Mouse (Mus musculus): ENCODE data around the gene Rai14. TPM values are rescaled to one million over a fixed set of nuclear protein-coding genes. Genes with fewer than 3 reads are reported as not detected.
A peak's percentile ranks its signal among the peaks of the same experiment; 100 is the strongest.

The Rai14 gene
- polyA plus RNA-seq, 1 experiment from 2014 or later, result 73.2 TPM

DNA sequence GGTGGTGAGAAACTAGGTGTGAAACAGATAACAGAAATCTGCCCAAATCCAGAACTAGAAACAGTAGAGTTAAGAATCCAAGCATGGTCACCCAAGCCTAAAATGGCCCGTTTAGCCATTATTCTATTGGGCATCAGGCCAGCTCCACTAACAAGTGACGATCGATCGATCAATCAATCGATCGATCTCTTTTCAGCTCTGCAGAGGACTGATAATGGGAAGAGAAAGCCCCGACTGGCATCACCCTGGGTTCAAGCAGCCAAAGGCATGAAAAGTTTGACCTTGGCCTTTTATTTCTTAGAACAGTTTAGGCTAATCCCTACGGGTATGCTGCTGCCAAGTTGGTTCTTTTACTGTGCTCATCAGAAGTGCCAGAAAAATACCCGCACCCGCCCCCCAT is 4.3 kb upstream of the Rai14 start:
- H3K36me3 ChIP-seq (replicated peaks), result 0 out of 2 replicates have a peak, but pooled peaks cover 3% of the 10 kb centered on the region
- H3K27ac ChIP-seq (replicated peaks), result no peak overlapping the region
- no peak for DNase-seq (ENCODE audit: low spot score)
- 93% methylated on average over 10 of the region's 10 CpGs for WGBS
- H3K4me1 ChIP-seq, result peaks cover 27% of the 10 kb centered on the region
- no peaks in the 10 kb centered on the region for H3K27me3 ChIP-seq (replicated peaks; ENCODE audit: low read depth, poor library complexity, severe bottlenecking)
- H3K9me3 ChIP-seq, result 0 out of 2 replicates have a peak, but pooled peaks cover 3% of the 10 kb centered on the region
- no peak overlapping the region for H3K4me3 ChIP-seq

DNA sequence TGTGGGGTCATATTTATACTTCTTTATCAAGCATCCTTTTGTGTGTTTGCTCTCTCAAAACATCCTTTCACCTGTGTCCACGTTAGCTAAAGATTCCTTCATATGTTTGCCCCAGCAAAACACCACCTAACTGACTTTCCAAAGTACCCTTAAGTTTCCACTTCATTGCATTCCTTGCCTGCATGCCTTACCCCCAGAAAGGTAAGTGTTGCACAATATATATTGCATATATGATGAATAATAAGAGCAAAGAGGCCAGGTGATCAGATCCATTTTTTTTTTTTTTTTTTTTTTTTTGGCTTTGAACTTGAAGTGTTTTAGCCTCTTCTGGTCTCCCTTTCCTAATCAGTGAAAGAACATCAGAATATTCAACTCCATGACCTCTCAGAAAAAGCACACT is 2.9 kb upstream of the Rai14 start:
- 0 out of 2 replicates have a peak, but pooled peaks cover 3% of the 10 kb centered on the region for H3K9me3 ChIP-seq
- H3K4me3 ChIP-seq, result no peak overlapping the region
- H3K27me3 ChIP-seq (replicated peaks; ENCODE audit: low read depth, poor library complexity, severe bottlenecking), result no peaks in the 10 kb centered on the region
- peaks cover 20% of the 10 kb centered on the region for H3K4me1 ChIP-seq
- H3K36me3 ChIP-seq (replicated peaks), result 0 out of 2 replicates have a peak, but pooled peaks cover 3% of the 10 kb centered on the region
- no peak overlapping the region for H3K27ac ChIP-seq (replicated peaks)
- WGBS, result 90% methylated on average over 1 of the region's 1 CpGs
- no peak for DNase-seq (ENCODE audit: low spot score)

DNA sequence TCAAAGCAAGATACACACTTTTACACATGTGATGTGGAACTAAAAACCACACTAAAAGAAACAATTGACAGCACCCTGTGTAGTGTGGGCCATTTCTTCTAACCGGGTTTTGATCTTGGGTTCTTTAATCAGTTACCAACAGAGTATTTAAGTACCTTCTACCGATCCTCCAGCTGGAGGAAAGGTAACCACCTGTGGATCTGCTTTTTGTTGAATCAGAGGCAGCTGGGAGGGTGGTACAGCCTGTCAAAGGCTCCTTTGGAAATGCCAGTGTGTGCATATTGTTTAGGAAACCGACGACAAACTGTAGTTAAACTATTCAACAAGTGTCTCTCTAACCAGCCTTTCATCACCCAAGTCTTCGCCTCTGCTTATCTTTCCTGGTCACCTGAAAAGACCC is 1.5 kb upstream of the Rai14 start:
- Histone ChIP-seq H3K27ac (replicated peaks) (no peak overlapping the region), H3K4me1 (peaks cover 31% of the 10 kb centered on the region), H3K36me3 (replicated peaks) (0 out of 2 replicates have a peak, but pooled peaks cover 3% of the 10 kb centered on the region), H3K4me3 (peak overlapping the region; percentile 91; the same call in 1 of the 2 replicates), H3K27me3 (replicated peaks; ENCODE audit: low read depth, poor library complexity, severe bottlenecking) (no peaks in the 10 kb centered on the region), H3K9me3 (0 out of 2 replicates have a peak, but pooled peaks cover 3% of the 10 kb centered on the region)
- 13% methylated on average over 5 of the region's 5 CpGs for WGBS
- DNase-seq (ENCODE audit: low spot score), result no peak

DNA sequence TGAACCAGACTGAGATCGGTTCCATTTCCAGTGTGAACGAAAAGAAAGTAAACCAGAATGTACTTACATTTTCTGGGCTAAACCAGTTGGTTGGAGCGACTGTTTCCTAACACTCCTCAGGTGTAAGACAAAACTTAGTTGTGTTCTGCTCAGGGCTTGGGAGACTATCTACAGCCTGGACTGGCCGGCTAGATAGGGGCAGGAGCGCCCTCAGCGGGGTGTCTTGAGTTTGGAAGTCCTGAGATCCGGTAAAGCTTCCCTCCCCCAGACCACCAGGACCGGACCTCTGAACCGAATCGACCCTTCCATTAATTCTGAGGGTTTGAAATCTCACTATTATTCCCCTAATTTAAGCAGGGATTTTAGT is 698 bp upstream of the Rai14 start:
- Histone ChIP-seq H3K9me3 (0 out of 2 replicates have a peak, but pooled peaks cover 3% of the 10 kb centered on the region), H3K36me3 (replicated peaks) (0 out of 2 replicates have a peak, but pooled peaks cover 5% of the 10 kb centered on the region), H3K4me3 (peak overlapping the region; percentile 91), H3K4me1 (peaks cover 32% of the 10 kb centered on the region), H3K27ac (replicated peaks) (peak overlapping the region; percentile 96), H3K27me3 (replicated peaks; ENCODE audit: low read depth, poor library complexity, severe bottlenecking) (no peaks in the 10 kb centered on the region)
- DNase-seq (ENCODE audit: low spot score), result peak; percentile 71
- WGBS, result under 1% methylated on average over 10 of the region's 10 CpGs

DNA sequence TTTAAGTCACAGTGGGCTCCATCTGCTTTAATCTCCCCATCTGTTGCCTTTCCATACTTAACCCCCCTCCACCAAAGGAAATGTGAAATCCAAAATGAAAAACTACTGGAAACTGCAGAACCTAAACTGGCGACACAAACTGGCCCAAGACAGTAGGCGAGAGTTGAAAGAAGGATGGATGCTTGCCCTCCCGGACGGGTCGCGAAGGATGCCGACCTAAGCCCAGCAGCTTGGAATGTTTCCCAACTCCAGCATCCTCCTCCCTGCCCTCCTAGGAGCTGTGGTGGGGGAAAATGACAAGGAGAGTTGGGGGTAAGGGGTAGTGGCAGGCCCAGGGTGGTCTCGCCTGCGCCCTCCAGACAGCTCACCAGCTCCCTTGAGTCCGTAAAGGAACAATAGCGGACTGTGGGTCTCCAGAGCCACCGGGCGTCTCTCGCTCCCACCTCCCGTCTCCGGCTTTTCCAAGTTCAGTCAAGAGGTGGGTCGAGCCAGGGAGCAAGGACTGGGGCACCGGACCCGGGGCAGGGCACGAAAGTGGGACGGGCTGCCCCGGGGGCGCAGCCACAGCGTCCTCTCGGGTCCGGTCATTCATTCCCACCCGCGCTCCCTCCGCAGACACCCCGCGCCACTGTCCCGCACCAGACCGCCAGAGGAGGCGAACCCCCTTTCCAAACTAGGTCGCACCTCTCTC is 653 bp downstream of the Rai14 start:
- peak; percentile 59 for DNase-seq (ENCODE audit: low spot score)
- WGBS, result under 1% methylated on average over 35 of the region's 35 CpGs
- H3K27me3 ChIP-seq (replicated peaks; ENCODE audit: low read depth, poor library complexity, severe bottlenecking), result no peaks in the 10 kb centered on the region
- peak overlapping the region; percentile 91 for H3K4me3 ChIP-seq
- peak overlapping the region; percentile 96 for H3K27ac ChIP-seq (replicated peaks)
- peaks cover 32% of the 10 kb centered on the region for H3K4me1 ChIP-seq
- H3K36me3 ChIP-seq (replicated peaks), result peaks cover 18% of the 10 kb centered on the region
- H3K9me3 ChIP-seq, result 0 out of 2 replicates have a peak, but pooled peaks cover 3% of the 10 kb centered on the region

DNA sequence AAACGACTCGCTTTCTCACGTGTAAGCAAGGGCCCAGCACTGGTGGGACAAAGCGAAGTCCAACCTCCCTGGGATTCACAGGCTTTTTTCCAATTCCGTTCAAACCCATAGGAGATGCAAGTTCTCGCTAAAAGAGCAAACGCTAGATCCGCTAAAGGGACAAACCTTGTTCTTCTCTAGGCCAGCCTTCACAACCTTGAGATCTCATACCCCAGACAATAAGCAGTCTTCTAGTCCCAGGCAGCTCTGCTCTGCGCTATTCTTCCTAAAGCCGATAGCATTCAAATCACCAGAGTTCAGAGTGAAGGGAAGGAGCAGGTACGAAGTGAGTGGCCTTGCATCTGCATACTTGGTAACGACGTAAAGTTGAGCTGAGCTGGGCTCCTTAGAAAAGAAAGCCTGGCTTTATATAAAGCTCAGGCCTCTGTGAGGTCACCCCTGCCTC is 1.2 kb downstream of the Rai14 start:
- Histone ChIP-seq H3K27me3 (replicated peaks; ENCODE audit: low read depth, poor library complexity, severe bottlenecking) (no peaks in the 10 kb centered on the region), H3K9me3 (0 out of 2 replicates have a peak, but pooled peaks cover 3% of the 10 kb centered on the region), H3K27ac (replicated peaks) (peak overlapping the region; percentile 96), H3K4me1 (peaks cover 32% of the 10 kb centered on the region), H3K36me3 (replicated peaks) (peaks cover 24% of the 10 kb centered on the region), H3K4me3 (peak overlapping the region; percentile 91)
- WGBS, result 8% methylated on average over 13 of the region's 13 CpGs
- DNase-seq (ENCODE audit: low spot score), result peak; percentile 24

DNA sequence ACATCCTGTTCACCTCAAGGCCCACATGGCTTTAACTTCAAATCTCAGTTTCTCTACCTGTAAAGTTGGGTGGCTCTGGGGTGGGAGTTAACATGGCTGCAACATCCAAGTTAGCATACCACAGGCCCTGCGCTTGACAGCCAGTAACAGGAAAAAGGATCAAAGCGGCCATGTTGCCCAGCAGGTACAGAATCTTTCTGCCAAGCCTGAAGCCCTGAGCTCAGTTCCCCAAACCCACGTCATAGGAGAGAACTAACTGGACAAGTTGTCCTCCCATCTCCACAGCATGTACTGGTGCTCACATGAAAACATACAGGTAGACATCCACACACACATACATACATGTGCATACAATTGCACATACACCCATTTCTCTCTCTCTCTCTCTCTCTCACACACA is 2.1 kb downstream of the Rai14 start:
- Histone ChIP-seq H3K27me3 (replicated peaks; ENCODE audit: low read depth, poor library complexity, severe bottlenecking) (no peaks in the 10 kb centered on the region), H3K36me3 (replicated peaks) (peaks cover 33% of the 10 kb centered on the region), H3K4me3 (peak overlapping the region; percentile 91), H3K9me3 (0 out of 2 replicates have a peak, but pooled peaks cover 3% of the 10 kb centered on the region), H3K4me1 (peaks cover 36% of the 10 kb centered on the region), H3K27ac (replicated peaks) (peak overlapping the region; percentile 96; the same call in 1 of the 2 replicates)
- DNase-seq (ENCODE audit: low spot score), result no peak
- WGBS, result 78% methylated on average over 3 of the region's 3 CpGs

DNA sequence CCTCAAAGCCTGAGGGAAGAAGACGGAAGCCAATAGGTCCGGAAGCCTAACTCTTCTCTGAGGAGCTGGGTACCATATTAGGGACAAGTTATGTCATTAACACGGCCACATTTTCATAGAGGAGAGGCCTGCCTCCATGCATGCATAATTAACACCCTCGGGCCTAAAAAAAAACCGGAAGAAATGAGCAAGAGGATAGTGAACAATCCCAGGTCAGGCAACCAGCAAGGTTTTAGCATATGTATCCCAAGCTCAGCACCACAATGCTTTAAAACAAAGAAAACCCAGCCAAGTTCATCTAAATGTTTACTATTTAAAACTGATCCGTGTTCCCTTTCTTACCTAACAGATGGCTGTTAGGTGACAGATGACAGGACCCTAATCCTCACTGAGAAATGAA is 3.2 kb downstream of the Rai14 start:
- peak overlapping the region; percentile 91; the same call in 1 of the 2 replicates for H3K4me3 ChIP-seq
- H3K4me1 ChIP-seq, result peaks cover 37% of the 10 kb centered on the region
- no peaks in the 10 kb centered on the region for H3K27me3 ChIP-seq (replicated peaks; ENCODE audit: low read depth, poor library complexity, severe bottlenecking)
- peaks cover 41% of the 10 kb centered on the region for H3K36me3 ChIP-seq (replicated peaks)
- H3K9me3 ChIP-seq, result no peaks in the 10 kb centered on the region
- 70% methylated on average over 6 of the region's 6 CpGs for WGBS
- H3K27ac ChIP-seq (replicated peaks), result no peak overlapping the region
- DNase-seq (ENCODE audit: low spot score), result no peak

DNA sequence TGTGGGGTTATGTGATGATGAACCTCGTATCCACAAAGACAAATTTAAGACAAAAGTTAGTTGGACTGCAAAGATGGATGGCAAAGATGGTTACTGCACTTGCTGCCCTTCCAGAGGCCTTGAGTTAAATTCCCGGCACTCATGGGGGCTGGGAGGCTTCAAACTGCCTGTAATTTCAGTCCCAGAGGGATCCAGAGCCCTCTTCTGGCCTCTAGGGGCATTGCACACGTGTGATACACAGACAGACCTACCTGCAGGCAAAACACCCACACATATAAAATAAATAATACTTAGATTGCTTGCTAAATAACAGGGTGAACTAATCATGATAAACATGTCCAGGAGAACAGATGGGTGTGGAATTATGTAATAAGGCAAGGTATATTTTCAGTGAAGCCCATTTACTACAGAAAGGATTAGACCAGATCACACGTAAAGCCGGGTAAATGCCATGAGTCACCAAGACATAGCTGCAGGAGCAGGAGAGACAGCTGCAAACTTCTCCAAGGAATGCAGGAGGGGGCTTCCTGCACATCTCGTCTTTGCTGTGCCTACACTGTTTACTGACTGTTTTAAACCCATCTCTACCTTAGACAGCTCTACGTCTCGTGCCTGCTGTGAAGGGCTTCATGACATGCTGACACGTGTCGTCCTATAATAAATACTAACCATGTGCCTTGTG is 5.7 kb downstream of the Rai14 start:
- no peak overlapping the region for H3K27ac ChIP-seq (replicated peaks)
- peaks cover 54% of the 10 kb centered on the region for H3K36me3 ChIP-seq (replicated peaks)
- H3K4me3 ChIP-seq, result no peak overlapping the region
- 89% methylated on average over 10 of the region's 10 CpGs for WGBS
- H3K4me1 ChIP-seq, result peaks cover 34% of the 10 kb centered on the region
- no peaks in the 10 kb centered on the region for H3K27me3 ChIP-seq (replicated peaks; ENCODE audit: low read depth, poor library complexity, severe bottlenecking)
- no peaks in the 10 kb centered on the region for H3K9me3 ChIP-seq
- no peak for DNase-seq (ENCODE audit: low spot score)

DNA sequence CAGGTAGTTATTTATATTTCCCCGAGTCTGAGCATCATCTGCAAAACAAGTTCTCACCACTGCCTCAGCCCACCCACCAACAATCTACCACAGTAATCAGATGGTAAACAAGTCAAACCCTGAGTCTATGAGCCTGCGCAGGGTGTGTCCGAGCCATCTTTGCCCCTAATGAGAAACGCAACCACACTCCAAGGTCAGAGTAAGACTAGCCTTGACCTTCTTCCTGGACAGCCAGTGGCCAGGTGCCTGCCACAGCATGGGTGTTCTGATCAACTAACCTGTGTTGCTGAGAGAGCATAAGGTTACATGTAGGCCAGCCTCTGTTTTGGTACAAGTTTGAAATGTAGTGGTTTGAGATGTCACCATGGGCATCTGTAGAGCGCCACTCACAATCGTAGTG is 7.3 kb downstream of the Rai14 start:
- Histone ChIP-seq H3K4me1 (peaks cover 25% of the 10 kb centered on the region), H3K4me3 (no peak overlapping the region), H3K36me3 (replicated peaks) (peaks cover 54% of the 10 kb centered on the region), H3K27ac (replicated peaks) (no peak overlapping the region), H3K9me3 (no peaks in the 10 kb centered on the region), H3K27me3 (replicated peaks; ENCODE audit: low read depth, poor library complexity, severe bottlenecking) (no peaks in the 10 kb centered on the region)
- 94% methylated on average over 6 of the region's 6 CpGs for WGBS
- no peak for DNase-seq (ENCODE audit: low spot score)

DNA sequence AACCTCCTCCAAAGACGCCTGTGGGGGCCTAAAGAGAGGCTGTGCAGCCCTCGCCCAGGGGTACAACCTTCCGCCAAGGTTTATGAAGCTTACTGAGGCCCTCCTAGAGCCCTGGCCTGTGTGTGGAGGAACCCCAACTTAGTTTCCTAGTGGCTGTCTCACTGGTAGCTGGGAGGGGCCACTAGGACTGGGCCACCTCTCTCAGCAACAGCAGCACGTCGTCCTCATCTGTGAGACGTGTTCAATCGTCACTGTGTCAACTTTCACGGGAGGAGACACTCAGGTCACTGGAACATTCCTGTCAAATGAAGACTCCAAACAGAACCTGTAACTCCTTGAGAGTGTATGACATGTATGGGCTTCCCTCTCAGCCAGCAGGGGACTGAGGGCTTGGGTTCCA is 8.0 kb downstream of the Rai14 start:
- no peak overlapping the region for H3K4me3 ChIP-seq
- H3K36me3 ChIP-seq (replicated peaks), result peaks cover 59% of the 10 kb centered on the region
- whole genome bisulfite sequencing, result 78% methylated on average over 8 of the region's 8 CpGs
- no peak overlapping the region for H3K27ac ChIP-seq (replicated peaks)
- DNase-seq (ENCODE audit: low spot score), result no peak
- H3K9me3 ChIP-seq, result no peaks in the 10 kb centered on the region
- H3K4me1 ChIP-seq, result peaks cover 18% of the 10 kb centered on the region
- H3K27me3 ChIP-seq (replicated peaks; ENCODE audit: low read depth, poor library complexity, severe bottlenecking), result no peaks in the 10 kb centered on the region

DNA sequence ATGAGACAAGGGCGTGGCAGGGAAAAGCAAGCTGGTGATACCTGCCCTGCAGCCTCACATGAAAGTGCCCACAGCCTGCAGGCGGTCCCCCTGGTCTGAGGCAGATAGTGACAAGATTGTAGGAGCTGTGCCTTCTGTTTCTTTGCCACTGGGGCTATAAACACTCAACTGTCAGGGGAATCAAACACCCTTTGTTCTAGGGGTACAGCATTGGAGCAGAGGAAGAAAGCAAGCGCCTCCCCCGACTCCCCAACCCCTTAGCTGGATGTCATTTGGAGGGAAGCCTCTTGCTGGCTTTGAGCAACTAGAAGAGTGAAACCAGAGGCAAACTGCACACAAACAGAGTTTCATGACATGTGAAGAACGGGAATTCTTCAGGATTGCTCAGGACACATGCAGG is 8.7 kb downstream of the Rai14 start:
- DNase-seq (ENCODE audit: low spot score), result no peak
- WGBS, result 62% methylated on average over 5 of the region's 5 CpGs
- Histone ChIP-seq H3K9me3 (no peaks in the 10 kb centered on the region), H3K36me3 (replicated peaks) (peaks cover 64% of the 10 kb centered on the region), H3K27me3 (replicated peaks; ENCODE audit: low read depth, poor library complexity, severe bottlenecking) (no peaks in the 10 kb centered on the region), H3K4me1 (peaks cover 12% of the 10 kb centered on the region; the same call in 1 of the 2 replicates), H3K4me3 (no peak overlapping the region), H3K27ac (replicated peaks) (no peak overlapping the region)

Measured in embryonic facial prominence, embryonic 10.5 days (tissue).